Mouse (Mus musculus): ENCODE measurements around the gene Dpp3. TPM values are rescaled to one million over a fixed set of nuclear protein-coding genes. Genes with fewer than 3 reads are reported as not detected.

Dpp3 gene
- total and polyA plus RNA-seq, 2 experiments from 2014 or later: 44.3 to 60.1 TPM

DNA sequence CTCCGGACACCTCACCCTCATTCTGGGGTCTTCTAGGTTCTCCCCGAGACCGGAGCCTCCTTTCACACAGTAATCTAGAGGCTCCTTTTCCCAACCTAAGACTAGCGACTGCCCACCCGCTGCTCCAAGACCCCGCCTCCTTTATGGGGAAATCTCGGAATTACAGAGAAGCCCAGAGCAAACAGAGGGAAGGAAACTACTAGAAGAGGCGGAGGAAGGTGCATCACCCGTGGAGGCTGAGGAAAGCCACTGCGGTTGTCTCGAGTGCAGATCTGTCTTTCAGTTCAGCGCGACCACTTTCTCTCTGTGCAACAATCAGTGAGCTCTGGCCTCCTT lies 15.1 kb upstream of the Dpp3 start:
- no peaks in the 10 kb centered on the region for H3K36me3 ChIP-seq (replicated peaks; ENCODE audit: control insufficient read depth, insufficient read depth, low read length)
- no peaks in the 10 kb centered on the region for H3K9me3 ChIP-seq (replicated peaks; ENCODE audit: control insufficient read depth, low read length)
- TF ChIP-seq CTCF (IDR thresholded peaks at IDR 0.05; ENCODE audit: low read depth): no peak
- H3K4me3 ChIP-seq (ENCODE audit: low read depth, low read length): peak overlapping the region; percentile 61
- no peak overlapping the region for H3K27ac ChIP-seq (ENCODE audit: low read depth)
- ATAC-seq (ENCODE audit: insufficient read depth, low read depth) (peak; percentile 7; the same call in 1 of the 2 replicates), DNase-seq (ENCODE audit: low spot score) (no peak)
- peaks cover 10% of the 10 kb centered on the region; the same call in 1 of the 2 replicates for H3K4me1 ChIP-seq (ENCODE audit: control insufficient read depth, insufficient read depth)
- peak overlapping the region; percentile 40; the same call in 1 of the 2 replicates for H3K9ac ChIP-seq (replicated peaks; ENCODE audit: low read depth, low read length)
- H3K4me2 ChIP-seq (ENCODE audit: low read depth, low read length): peak overlapping the region; percentile 99
- peaks cover 23% of the 10 kb centered on the region for H3K27me3 ChIP-seq (ENCODE audit: control insufficient read depth, insufficient read depth, low read length)
- WGBS: 10% methylated on average over 13 of the region's 13 CpGs

DNA sequence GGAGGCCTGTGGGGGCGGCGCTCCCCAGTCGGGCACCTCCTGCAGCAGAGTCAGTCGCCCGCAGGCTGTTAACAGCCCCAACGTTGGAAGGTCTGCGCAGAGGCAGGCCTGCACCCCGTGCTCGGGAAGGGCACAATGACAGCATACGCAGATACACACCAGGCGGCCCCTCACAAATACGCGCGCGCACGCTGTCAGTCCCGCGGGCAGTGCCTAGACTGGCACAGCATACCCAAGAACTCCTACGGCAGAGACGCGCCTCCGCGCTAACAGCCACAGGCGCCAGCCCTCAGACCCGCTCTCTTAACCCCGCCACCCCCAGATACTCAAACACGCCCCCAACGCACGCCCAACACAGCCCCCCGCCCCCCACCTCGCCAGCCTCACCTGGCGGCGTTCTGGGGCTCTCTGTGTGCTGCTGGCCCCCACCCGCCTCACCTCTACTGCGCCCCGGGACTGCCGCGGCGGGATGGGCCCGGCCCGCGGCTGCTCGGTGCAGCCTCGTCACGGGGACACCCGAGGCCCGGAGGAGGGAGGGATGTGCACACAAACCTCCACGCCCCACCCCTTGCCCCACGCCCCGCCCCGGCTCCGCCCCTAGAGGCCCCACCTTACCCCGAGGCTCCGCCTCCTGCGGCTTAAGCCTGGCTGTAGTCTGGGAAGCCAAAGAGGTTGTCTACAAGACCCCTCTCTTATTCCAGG lies 14.6 kb upstream of the Dpp3 start, which contains the start of gene Peli3:
Peli3 (minus strand) TSS at position 577 of the 702 bp plus-strand sequence.
- no peak within 1 kb of the TSS for H3K27ac ChIP-seq (ENCODE audit: low read depth)
- peaks cover 10% of the 10 kb centered on the region; the same call in 1 of the 2 replicates for H3K4me1 ChIP-seq (ENCODE audit: control insufficient read depth, insufficient read depth)
- no peaks in the 10 kb centered on the region for H3K36me3 ChIP-seq (replicated peaks; ENCODE audit: control insufficient read depth, insufficient read depth, low read length)
- peak; percentile 97 for ATAC-seq (ENCODE audit: insufficient read depth, low read depth)
- no peak for TF ChIP-seq CTCF (IDR thresholded peaks at IDR 0.05; ENCODE audit: low read depth)
- no peak for TF ChIP-seq EP300 (IDR thresholded peaks at IDR 0.05; ENCODE audit: low read depth)
- H3K9me3 ChIP-seq (replicated peaks; ENCODE audit: control insufficient read depth, low read length): no peaks in the 10 kb centered on the region
- peak within 1 kb of the TSS; percentile 40 for H3K9ac ChIP-seq (replicated peaks; ENCODE audit: low read depth, low read length)
- DNase-seq (ENCODE audit: low spot score): peak; percentile 64
- H3K4me2 ChIP-seq (ENCODE audit: low read depth, low read length): peak within 1 kb of the TSS; percentile 99
- H3K4me3 ChIP-seq (ENCODE audit: low read depth, low read length): peak within 1 kb of the TSS; percentile 61
- under 1% methylated on average over 49 of the region's 55 CpGs for WGBS
- peaks cover 23% of the 10 kb centered on the region for H3K27me3 ChIP-seq (ENCODE audit: control insufficient read depth, insufficient read depth, low read length)

DNA sequence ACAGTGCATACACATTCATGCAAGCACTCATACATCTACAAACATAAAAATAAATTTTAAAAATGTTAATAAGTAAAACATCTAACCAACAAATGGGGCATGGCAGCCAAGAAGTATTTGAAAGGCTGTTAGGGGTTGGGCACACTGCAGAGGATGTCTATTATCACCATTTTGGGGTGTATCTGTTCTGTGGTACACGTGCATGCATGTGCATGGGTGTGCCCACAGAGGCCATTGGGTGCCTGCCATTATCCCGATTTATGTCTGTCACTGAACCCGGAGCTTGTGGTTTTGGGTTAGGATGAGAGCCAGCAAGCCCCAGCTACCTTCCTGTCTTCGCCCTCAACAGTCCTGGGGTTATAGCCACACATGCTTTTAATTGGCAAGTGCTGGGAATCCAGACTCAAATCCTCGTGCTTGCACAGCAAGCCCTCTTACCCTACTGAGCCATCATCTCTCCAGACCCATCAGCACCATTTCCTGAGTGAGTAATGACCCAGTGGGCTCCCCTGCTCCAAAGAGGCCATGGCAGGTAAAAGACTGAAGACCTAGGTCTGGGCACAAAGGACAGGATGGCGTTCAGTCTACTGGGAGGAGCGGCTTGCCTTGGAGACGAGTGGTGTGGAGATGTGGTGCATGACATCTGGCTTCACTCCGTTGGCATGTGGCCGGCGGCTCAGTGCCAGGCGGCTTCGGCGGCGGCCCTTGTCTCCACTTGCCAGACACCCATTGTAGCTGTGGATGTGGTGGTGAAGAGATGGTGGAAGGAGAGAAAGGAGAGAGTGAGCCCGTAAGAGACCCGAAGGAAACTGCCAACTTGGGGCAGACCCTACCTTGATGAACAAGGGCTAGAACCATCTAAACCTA lies 9.6 kb upstream of the Dpp3 start:
- TF ChIP-seq EP300 (IDR thresholded peaks at IDR 0.05; ENCODE audit: low read depth) (no peak), CTCF (IDR thresholded peaks at IDR 0.05; ENCODE audit: low read depth) (no peak)

DNA sequence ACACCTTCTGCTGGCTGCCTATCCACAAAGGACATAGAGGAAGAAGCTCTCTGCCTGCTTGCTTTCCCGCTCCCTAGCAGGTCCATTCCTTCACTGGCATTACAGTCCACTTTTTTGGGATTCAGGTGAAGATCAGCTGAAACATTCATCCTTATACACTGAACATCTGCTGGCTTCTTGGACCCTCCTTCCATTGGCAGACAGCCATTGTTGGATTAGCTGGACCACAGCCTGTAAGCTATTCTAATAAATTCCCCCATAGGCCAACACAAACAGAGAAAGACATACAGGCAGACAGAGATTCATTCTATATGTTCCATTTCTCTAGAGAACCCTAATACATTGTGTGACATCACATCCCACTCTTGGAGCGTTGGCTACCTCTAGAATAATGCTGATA lies 8.8 kb upstream of the Dpp3 start:
- Histone ChIP-seq H3K4me3 (ENCODE audit: low read depth, low read length) (no peak overlapping the region), H3K4me2 (ENCODE audit: low read depth, low read length) (no peak overlapping the region), H3K9me3 (replicated peaks; ENCODE audit: control insufficient read depth, low read length) (no peaks in the 10 kb centered on the region), H3K27ac (ENCODE audit: low read depth) (no peak overlapping the region), H3K9ac (replicated peaks; ENCODE audit: low read depth, low read length) (no peak overlapping the region), H3K4me1 (ENCODE audit: control insufficient read depth, insufficient read depth) (no peaks in the 10 kb centered on the region), H3K27me3 (ENCODE audit: control insufficient read depth, insufficient read depth, low read length) (peaks cover 15% of the 10 kb centered on the region; the same call in 1 of the 2 replicates), H3K36me3 (replicated peaks; ENCODE audit: control insufficient read depth, insufficient read depth, low read length) (no peaks in the 10 kb centered on the region)
- no peak for ATAC-seq (ENCODE audit: insufficient read depth, low read depth)
- no peak for DNase-seq (ENCODE audit: low spot score)
- 52% methylated on average over 2 of the region's 2 CpGs for WGBS
- TF ChIP-seq CTCF (IDR thresholded peaks at IDR 0.05; ENCODE audit: low read depth): no peak
- no peak for TF ChIP-seq EP300 (IDR thresholded peaks at IDR 0.05; ENCODE audit: low read depth)

More for the DNA sequence above, 9.6 kb upstream of the Dpp3 start:
- no peak overlapping the region for H3K9ac ChIP-seq (replicated peaks; ENCODE audit: low read depth, low read length)
- peaks cover 20% of the 10 kb centered on the region for H3K27me3 ChIP-seq (ENCODE audit: control insufficient read depth, insufficient read depth, low read length)
- no peak overlapping the region for H3K27ac ChIP-seq (ENCODE audit: low read depth)
- no peaks in the 10 kb centered on the region for H3K9me3 ChIP-seq (replicated peaks; ENCODE audit: control insufficient read depth, low read length)
- H3K4me1 ChIP-seq (ENCODE audit: control insufficient read depth, insufficient read depth): peaks cover 4% of the 10 kb centered on the region; the same call in 1 of the 2 replicates
- H3K36me3 ChIP-seq (replicated peaks; ENCODE audit: control insufficient read depth, insufficient read depth, low read length): no peaks in the 10 kb centered on the region
- WGBS: 80% methylated on average over 17 of the region's 17 CpGs
- ATAC-seq (ENCODE audit: insufficient read depth, low read depth) (no peak), DNase-seq (ENCODE audit: low spot score) (no peak)
- H3K4me3 ChIP-seq (ENCODE audit: low read depth, low read length): no peak overlapping the region
- H3K4me2 ChIP-seq (ENCODE audit: low read depth, low read length): no peak overlapping the region

DNA sequence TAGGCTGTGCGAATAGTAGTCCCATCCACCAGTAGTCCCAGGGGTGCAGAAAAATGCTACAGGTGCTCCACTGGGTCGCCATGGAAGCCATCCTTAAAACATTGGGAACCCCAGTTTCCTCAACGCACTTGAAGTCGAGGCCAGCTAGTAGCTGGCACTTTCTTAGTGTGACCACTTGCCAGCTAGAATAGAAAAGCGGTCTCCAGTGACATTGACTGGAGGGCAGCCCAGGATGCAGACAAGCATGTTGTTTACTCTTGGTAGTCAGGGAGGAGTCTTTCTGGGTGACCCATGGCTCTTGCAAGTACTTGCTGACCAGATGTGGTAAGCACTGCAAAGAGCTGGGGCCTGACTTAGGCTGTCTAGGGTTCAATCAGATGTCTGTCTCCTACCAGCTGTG lies 694 bp upstream of the Dpp3 start:
- Histone ChIP-seq H3K27ac (ENCODE audit: low read depth) (no peak overlapping the region), H3K9me3 (replicated peaks; ENCODE audit: control insufficient read depth, low read length) (no peaks in the 10 kb centered on the region), H3K4me3 (ENCODE audit: low read depth, low read length) (peak overlapping the region; percentile 75), H3K9ac (replicated peaks; ENCODE audit: low read depth, low read length) (peak overlapping the region; percentile 53; the same call in 1 of the 2 replicates), H3K27me3 (ENCODE audit: control insufficient read depth, insufficient read depth, low read length) (no peaks in the 10 kb centered on the region), H3K36me3 (replicated peaks; ENCODE audit: control insufficient read depth, insufficient read depth, low read length) (peaks cover 16% of the 10 kb centered on the region; the same call in 1 of the 2 replicates), H3K4me2 (ENCODE audit: low read depth, low read length) (peak overlapping the region; percentile 68; the same call in 1 of the 2 replicates), H3K4me1 (ENCODE audit: control insufficient read depth, insufficient read depth) (peaks cover 13% of the 10 kb centered on the region)
- 57% methylated on average over 5 of the region's 5 CpGs for WGBS
- DNase-seq (ENCODE audit: low spot score) (no peak), ATAC-seq (ENCODE audit: insufficient read depth, low read depth) (no peak)
- TF ChIP-seq EP300 (IDR thresholded peaks at IDR 0.05; ENCODE audit: low read depth): no peak
- no peak for TF ChIP-seq CTCF (IDR thresholded peaks at IDR 0.05; ENCODE audit: low read depth)
